Mouse (Mus musculus): ENCODE data around the gene Mrpl23. TPM values are rescaled to one million over a fixed set of nuclear protein-coding genes. Genes with fewer than 3 reads are reported as not detected.

Gene Mrpl23
- polyA plus RNA-seq, 1 experiment from 2014 or later = 17.2 TPM

- 94% methylated on average over 9 of the region's 9 CpGs for WGBS
These were observed 25.0 kb upstream of the Mrpl23 start for GRCm38 (mm10) chr7:142507453-142507852.

GRCm38 (mm10) chr7:142509518-142509917, 23.0 kb upstream of the Mrpl23 start:
- Histone ChIP-seq H3K36me3 (replicated peaks; ENCODE audit: control insufficient read depth, insufficient read depth, low read depth, low read length) (no peaks in the 10 kb centered on the region), H3K4me3 (ENCODE audit: low read depth, low read length) (no peak overlapping the region), H3K4me2 (ENCODE audit: low read depth, low read length) (no peak overlapping the region; the same call in 1 of the 2 replicates), H3K9ac (replicated peaks; ENCODE audit: low read length) (peak overlapping the region; percentile 34), H3K27me3 (ENCODE audit: control insufficient read depth, insufficient read depth, low read length) (no peaks in the 10 kb centered on the region), H3K4me1 (ENCODE audit: control insufficient read depth, insufficient read depth, low read length) (peaks cover 16% of the 10 kb centered on the region), H3K27ac (replicated peaks; ENCODE audit: low read depth, low read length) (peak overlapping the region; percentile 94), H3K9me3 (replicated peaks; ENCODE audit: control insufficient read depth, low read length) (no peaks in the 10 kb centered on the region)
- 50% methylated on average over 14 of the region's 14 CpGs for WGBS
- DNase-seq (ENCODE audit: low spot score) (no peak), ATAC-seq (replicated peaks; ENCODE audit: insufficient number of reproducible peaks, low FRiP score, low TSS enrichment, low read depth) (no peak)

More at GRCm38 (mm10) chr7:142507453-142507852, 25.0 kb upstream of the Mrpl23 start:
- ATAC-seq (replicated peaks; ENCODE audit: insufficient number of reproducible peaks, low FRiP score, low TSS enrichment, low read depth) (no peak), DNase-seq (ENCODE audit: low spot score) (no peak)
- H3K9ac ChIP-seq (replicated peaks; ENCODE audit: low read length) = no peak overlapping the region
- no peaks in the 10 kb centered on the region for H3K36me3 ChIP-seq (replicated peaks; ENCODE audit: control insufficient read depth, insufficient read depth, low read depth, low read length)
- H3K4me1 ChIP-seq (ENCODE audit: control insufficient read depth, insufficient read depth, low read length) = peaks cover 16% of the 10 kb centered on the region
- no peak overlapping the region for H3K27ac ChIP-seq (replicated peaks; ENCODE audit: low read depth, low read length)
- no peaks in the 10 kb centered on the region for H3K9me3 ChIP-seq (replicated peaks; ENCODE audit: control insufficient read depth, low read length)
- H3K4me3 ChIP-seq (ENCODE audit: low read depth, low read length) = no peak overlapping the region
- H3K4me2 ChIP-seq (ENCODE audit: low read depth, low read length) = no peak overlapping the region
- no peaks in the 10 kb centered on the region for H3K27me3 ChIP-seq (ENCODE audit: control insufficient read depth, insufficient read depth, low read length)

DNA sequence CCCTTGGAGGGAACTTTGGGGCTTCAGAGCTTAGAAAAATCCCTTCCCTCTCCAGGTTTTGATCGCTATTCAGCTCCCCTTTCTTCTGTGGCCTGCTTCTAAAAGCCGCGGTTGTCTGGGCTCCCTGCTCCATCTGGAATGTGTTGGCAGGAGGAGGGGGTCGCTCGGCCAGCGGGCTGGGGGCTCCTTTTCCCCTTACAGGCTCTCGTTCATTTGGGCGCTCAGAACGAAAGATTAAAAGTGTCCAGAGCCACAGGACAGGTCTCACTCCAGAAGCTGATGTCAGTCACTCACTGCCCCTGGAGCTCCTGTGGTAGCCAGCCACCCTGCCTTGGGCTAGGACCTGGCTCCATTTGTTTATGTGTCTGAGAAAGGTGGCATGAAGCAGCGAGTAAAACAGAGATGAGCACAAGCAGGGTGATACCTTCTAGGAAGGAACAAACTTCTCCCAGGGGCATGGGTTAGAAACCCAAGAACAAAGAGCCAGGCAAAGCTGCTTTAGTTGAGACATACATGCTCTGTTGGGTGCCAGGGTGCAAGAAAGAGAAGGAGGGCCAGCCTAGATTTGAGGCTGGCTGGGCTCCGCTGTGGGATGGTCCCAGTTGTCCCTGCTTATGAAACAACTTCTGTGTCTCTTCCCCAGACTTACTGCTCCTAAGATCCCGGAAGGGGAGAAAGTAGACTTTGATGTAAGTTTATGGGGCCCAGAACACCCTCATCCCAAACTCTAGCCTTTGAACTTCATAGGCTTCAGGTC, 22.3 kb upstream of the Mrpl23 start:
- H3K4me3 ChIP-seq (ENCODE audit: low read depth, low read length) = no peak overlapping the region
- ATAC-seq (replicated peaks; ENCODE audit: insufficient number of reproducible peaks, low FRiP score, low TSS enrichment, low read depth) = no peak
- H3K27ac ChIP-seq (replicated peaks; ENCODE audit: low read depth, low read length) = peak overlapping the region; percentile 94
- no peaks in the 10 kb centered on the region for H3K36me3 ChIP-seq (replicated peaks; ENCODE audit: control insufficient read depth, insufficient read depth, low read depth, low read length)
- H3K27me3 ChIP-seq (ENCODE audit: control insufficient read depth, insufficient read depth, low read length) = no peaks in the 10 kb centered on the region
- H3K9me3 ChIP-seq (replicated peaks; ENCODE audit: control insufficient read depth, low read length) = no peaks in the 10 kb centered on the region
- H3K9ac ChIP-seq (replicated peaks; ENCODE audit: low read length) = peak overlapping the region; percentile 52; the same call in 1 of the 2 replicates
- 12% methylated on average over 12 of the region's 12 CpGs for WGBS
- peaks cover 16% of the 10 kb centered on the region for H3K4me1 ChIP-seq (ENCODE audit: control insufficient read depth, insufficient read depth, low read length)
- peak; percentile 79 for DNase-seq (ENCODE audit: low spot score)
- H3K4me2 ChIP-seq (ENCODE audit: low read depth, low read length) = no peak overlapping the region

- no peak overlapping the region for H3K27ac ChIP-seq (replicated peaks; ENCODE audit: low read depth, low read length)
- DNase-seq (ENCODE audit: low spot score) (no peak), ATAC-seq (replicated peaks; ENCODE audit: insufficient number of reproducible peaks, low FRiP score, low TSS enrichment, low read depth) (no peak)
- 77% methylated on average over 4 of the region's 4 CpGs for WGBS
- H3K9me3 ChIP-seq (replicated peaks; ENCODE audit: control insufficient read depth, low read length) = no peaks in the 10 kb centered on the region
- H3K4me2 ChIP-seq (ENCODE audit: low read depth, low read length) = no peak overlapping the region
- H3K4me1 ChIP-seq (ENCODE audit: control insufficient read depth, insufficient read depth, low read length) = peaks cover 21% of the 10 kb centered on the region
- no peak overlapping the region for H3K4me3 ChIP-seq (ENCODE audit: low read depth, low read length)
- no peaks in the 10 kb centered on the region for H3K36me3 ChIP-seq (replicated peaks; ENCODE audit: control insufficient read depth, insufficient read depth, low read depth, low read length)
- H3K27me3 ChIP-seq (ENCODE audit: control insufficient read depth, insufficient read depth, low read length) = no peaks in the 10 kb centered on the region
- no peak overlapping the region for H3K9ac ChIP-seq (replicated peaks; ENCODE audit: low read length)
These were observed 18.4 kb upstream of the Mrpl23 start for GRCm38 (mm10) chr7:142514048-142514447.

- H3K4me3 ChIP-seq (ENCODE audit: low read depth, low read length) = 0 out of 2 replicates have a peak overlapping the region, but pooled peaks have one; percentile 1
- H3K4me2 ChIP-seq (ENCODE audit: low read depth, low read length) = peak overlapping the region; percentile 23; the same call in 1 of the 2 replicates
- ATAC-seq (replicated peaks; ENCODE audit: insufficient number of reproducible peaks, low FRiP score, low TSS enrichment, low read depth) (peak; percentile 68), DNase-seq (ENCODE audit: low spot score) (peak; percentile 72)
- H3K4me1 ChIP-seq (ENCODE audit: control insufficient read depth, insufficient read depth, low read length) = peaks cover 13% of the 10 kb centered on the region
- H3K9me3 ChIP-seq (replicated peaks; ENCODE audit: control insufficient read depth, low read length) = no peaks in the 10 kb centered on the region
- no peaks in the 10 kb centered on the region for H3K27me3 ChIP-seq (ENCODE audit: control insufficient read depth, insufficient read depth, low read length)
- peak overlapping the region; percentile 53 for H3K9ac ChIP-seq (replicated peaks; ENCODE audit: low read length)
- no peaks in the 10 kb centered on the region for H3K36me3 ChIP-seq (replicated peaks; ENCODE audit: control insufficient read depth, insufficient read depth, low read depth, low read length)
- peak overlapping the region; percentile 84 for H3K27ac ChIP-seq (replicated peaks; ENCODE audit: low read depth, low read length)
- 38% methylated on average over 21 of the region's 21 CpGs for WGBS
These were observed 16.1 kb upstream of the Mrpl23 start for GRCm38 (mm10) chr7:142516221-142516978.

DNA sequence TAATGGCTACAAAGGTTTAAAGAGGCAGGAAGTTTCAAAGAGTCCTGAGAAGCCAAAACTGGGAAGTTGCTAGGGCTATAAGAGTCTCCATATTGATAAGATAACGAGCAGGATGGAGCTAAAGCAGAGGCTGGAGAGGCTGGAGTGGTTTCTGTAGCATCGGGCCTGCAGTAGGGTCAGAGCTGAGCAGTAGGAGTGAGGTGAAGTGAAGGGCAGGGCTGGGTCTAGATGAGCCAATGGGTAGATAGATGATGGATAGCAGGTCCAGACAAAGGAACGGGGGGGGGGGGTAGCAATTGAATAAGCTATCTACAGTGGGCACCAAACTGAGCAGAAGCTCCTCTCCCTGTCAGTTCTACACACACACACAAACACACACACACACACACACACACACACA, 15.0 kb upstream of the Mrpl23 start:
- ATAC-seq (replicated peaks; ENCODE audit: insufficient number of reproducible peaks, low FRiP score, low TSS enrichment, low read depth) = no peak
- no peaks in the 10 kb centered on the region for H3K9me3 ChIP-seq (replicated peaks; ENCODE audit: control insufficient read depth, low read length)
- no peaks in the 10 kb centered on the region for H3K36me3 ChIP-seq (replicated peaks; ENCODE audit: control insufficient read depth, insufficient read depth, low read depth, low read length)
- H3K4me2 ChIP-seq (ENCODE audit: low read depth, low read length) = no peak overlapping the region
- DNase-seq (ENCODE audit: low spot score) = no peak
- H3K27ac ChIP-seq (replicated peaks; ENCODE audit: low read depth, low read length) = no peak overlapping the region
- H3K9ac ChIP-seq (replicated peaks; ENCODE audit: low read length) = no peak overlapping the region
- H3K4me3 ChIP-seq (ENCODE audit: low read depth, low read length) = no peak overlapping the region
- H3K4me1 ChIP-seq (ENCODE audit: control insufficient read depth, insufficient read depth, low read length) = peaks cover 13% of the 10 kb centered on the region
- no peaks in the 10 kb centered on the region for H3K27me3 ChIP-seq (ENCODE audit: control insufficient read depth, insufficient read depth, low read length)
- 86% methylated on average over 3 of the region's 3 CpGs for WGBS

- ATAC-seq (replicated peaks; ENCODE audit: insufficient number of reproducible peaks, low FRiP score, low TSS enrichment, low read depth) (no peak), DNase-seq (ENCODE audit: low spot score) (no peak)
- Histone ChIP-seq H3K9ac (replicated peaks; ENCODE audit: low read length) (no peak overlapping the region), H3K27ac (replicated peaks; ENCODE audit: low read depth, low read length) (no peak overlapping the region), H3K27me3 (ENCODE audit: control insufficient read depth, insufficient read depth, low read length) (no peaks in the 10 kb centered on the region), H3K9me3 (replicated peaks; ENCODE audit: control insufficient read depth, low read length) (no peaks in the 10 kb centered on the region), H3K4me3 (ENCODE audit: low read depth, low read length) (no peak overlapping the region), H3K4me1 (ENCODE audit: control insufficient read depth, insufficient read depth, low read length) (peaks cover 16% of the 10 kb centered on the region), H3K36me3 (replicated peaks; ENCODE audit: control insufficient read depth, insufficient read depth, low read depth, low read length) (no peaks in the 10 kb centered on the region), H3K4me2 (ENCODE audit: low read depth, low read length) (no peak overlapping the region)
- WGBS = 89% methylated on average over 4 of the region's 4 CpGs
These were observed 12.2 kb upstream of the Mrpl23 start for GRCm38 (mm10) chr7:142520331-142520730.

DNA sequence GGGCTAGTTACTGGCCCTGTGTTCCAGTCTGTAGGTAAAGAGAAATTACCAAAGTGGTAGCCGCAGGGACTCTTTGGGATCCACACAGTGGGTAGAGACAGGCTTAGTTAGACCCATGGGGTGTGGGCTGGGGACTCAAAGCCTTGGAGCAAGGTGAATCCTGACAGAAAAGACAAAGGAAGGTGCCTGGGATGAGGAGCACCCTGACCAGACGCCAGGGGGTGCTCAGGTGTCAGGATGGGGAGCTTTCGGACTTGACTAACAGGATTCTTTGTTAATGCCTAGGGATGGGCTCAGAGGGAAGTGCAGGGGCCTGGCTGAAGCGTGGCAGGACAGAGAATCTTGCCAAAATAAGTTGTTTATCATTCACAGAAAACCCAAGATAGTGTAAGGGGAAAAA, 10.1 kb upstream of the Mrpl23 start:
- Histone ChIP-seq H3K36me3 (replicated peaks; ENCODE audit: control insufficient read depth, insufficient read depth, low read depth, low read length) (no peaks in the 10 kb centered on the region), H3K4me1 (ENCODE audit: control insufficient read depth, insufficient read depth, low read length) (peaks cover 7% of the 10 kb centered on the region; the same call in 1 of the 2 replicates), H3K27ac (replicated peaks; ENCODE audit: low read depth, low read length) (peak overlapping the region; percentile 54), H3K9me3 (replicated peaks; ENCODE audit: control insufficient read depth, low read length) (no peaks in the 10 kb centered on the region), H3K4me2 (ENCODE audit: low read depth, low read length) (no peak overlapping the region; the same call in 1 of the 2 replicates), H3K27me3 (ENCODE audit: control insufficient read depth, insufficient read depth, low read length) (no peaks in the 10 kb centered on the region), H3K9ac (replicated peaks; ENCODE audit: low read length) (no peak overlapping the region), H3K4me3 (ENCODE audit: low read depth, low read length) (no peak overlapping the region)
- 21% methylated on average over 4 of the region's 4 CpGs for WGBS
- DNase-seq (ENCODE audit: low spot score) (peak; percentile 70), ATAC-seq (replicated peaks; ENCODE audit: insufficient number of reproducible peaks, low FRiP score, low TSS enrichment, low read depth) (0 out of 2 replicates have a peak, but pooled peaks have one; percentile 39)
